Mouse (Mus musculus): ENCODE results near the gene Rftn2. TPM values are rescaled to one million over a fixed set of nuclear protein-coding genes. Genes with fewer than 3 reads are reported as not detected.
A peak's percentile ranks its signal among the peaks of the same experiment; 100 is the strongest.

Gene Rftn2
- polyA plus RNA-seq, 1 experiment from 2014 or later, result 7.0 TPM

GRCm38 (mm10) chr1:55194064-55194915 is 32.3 kb downstream of the Rftn2 start:
- Histone ChIP-seq H3K4me3 (replicated peaks; ENCODE audit: low read depth, low read length) (no peak overlapping the region), H3K4me1 (replicated peaks; ENCODE audit: insufficient read depth, low read length) (0 out of 2 replicates have a peak, but pooled peaks cover 5% of the 10 kb centered on the region), H3K27ac (no peak overlapping the region), H3K4me2 (ENCODE audit: low read length) (no peak overlapping the region), H3K9ac (ENCODE audit: low read depth, low read length) (no peak overlapping the region), H3K27me3 (ENCODE audit: insufficient read depth, low read length) (no peaks in the 10 kb centered on the region), H3K9me3 (replicated peaks; ENCODE audit: low read length) (no peaks in the 10 kb centered on the region), H3K36me3 (ENCODE audit: insufficient read depth, low read length) (no peaks in the 10 kb centered on the region)
- 62% methylated on average over 19 of the region's 19 CpGs for WGBS
- TF ChIP-seq CTCF (IDR thresholded peaks at IDR 0.05; ENCODE audit: low read depth), result no peak
- ATAC-seq (replicated peaks; ENCODE audit: low FRiP score, low read depth), result no peak
- DNase-seq (ENCODE audit: low spot score), result no peak

- peak; percentile 71 for DNase-seq (ENCODE audit: low spot score)
- H3K27ac ChIP-seq, result peak overlapping the region; percentile 42; the same call in 1 of the 2 replicates
- 37% methylated on average over 2 of the region's 2 CpGs for WGBS
- no peaks in the 10 kb centered on the region for H3K9me3 ChIP-seq (replicated peaks; ENCODE audit: low read length)
- no peak overlapping the region for H3K4me2 ChIP-seq (ENCODE audit: low read length)
- 0 out of 2 replicates have a peak, but pooled peaks cover 5% of the 10 kb centered on the region for H3K4me1 ChIP-seq (replicated peaks; ENCODE audit: insufficient read depth, low read length)
- H3K4me3 ChIP-seq (replicated peaks; ENCODE audit: low read depth, low read length), result no peak overlapping the region
- peak; percentile 61; the same call in 1 of the 2 replicates for ATAC-seq (replicated peaks; ENCODE audit: low FRiP score, low read depth)
- no peaks in the 10 kb centered on the region for H3K27me3 ChIP-seq (ENCODE audit: insufficient read depth, low read length)
- TF ChIP-seq CTCF (IDR thresholded peaks at IDR 0.05; ENCODE audit: low read depth), result no peak
- H3K9ac ChIP-seq (ENCODE audit: low read depth, low read length), result no peak overlapping the region
- no peaks in the 10 kb centered on the region for H3K36me3 ChIP-seq (ENCODE audit: insufficient read depth, low read length)
Observed at GRCm38 (mm10) chr1:55193316-55193715, 33.3 kb downstream of the Rftn2 start.

- DNase-seq (ENCODE audit: low spot score) (no peak), ATAC-seq (replicated peaks; ENCODE audit: low FRiP score, low read depth) (no peak)
- Histone ChIP-seq H3K4me1 (replicated peaks; ENCODE audit: insufficient read depth, low read length) (0 out of 2 replicates have a peak, but pooled peaks cover 5% of the 10 kb centered on the region), H3K9ac (ENCODE audit: low read depth, low read length) (no peak overlapping the region), H3K27ac (peak overlapping the region; percentile 42; the same call in 1 of the 2 replicates), H3K4me3 (replicated peaks; ENCODE audit: low read depth, low read length) (no peak overlapping the region), H3K4me2 (ENCODE audit: low read length) (no peak overlapping the region), H3K9me3 (replicated peaks; ENCODE audit: low read length) (no peaks in the 10 kb centered on the region), H3K36me3 (ENCODE audit: insufficient read depth, low read length) (no peaks in the 10 kb centered on the region), H3K27me3 (ENCODE audit: insufficient read depth, low read length) (no peaks in the 10 kb centered on the region)
- 54% methylated on average over 3 of the region's 3 CpGs for WGBS
- peak; percentile 64 for TF ChIP-seq CTCF (IDR thresholded peaks at IDR 0.05; ENCODE audit: low read depth)
Observed at GRCm38 (mm10) chr1:55192824-55193223, 33.8 kb downstream of the Rftn2 start.

- H3K4me3 ChIP-seq (replicated peaks; ENCODE audit: low read depth, low read length), result peak overlapping the region; percentile 24; the same call in 1 of the 2 replicates
- TF ChIP-seq CTCF (IDR thresholded peaks at IDR 0.05; ENCODE audit: low read depth), result no peak
- peak overlapping the region; percentile 48 for H3K4me2 ChIP-seq (ENCODE audit: low read length)
- no peaks in the 10 kb centered on the region for H3K36me3 ChIP-seq (ENCODE audit: insufficient read depth, low read length)
- WGBS, result 11% methylated on average over 8 of the region's 8 CpGs
- 0 out of 2 replicates have a peak overlapping the region, but pooled peaks have one; percentile 5 for H3K27ac ChIP-seq
- 0 out of 2 replicates have a peak, but pooled peaks cover 5% of the 10 kb centered on the region for H3K4me1 ChIP-seq (replicated peaks; ENCODE audit: insufficient read depth, low read length)
- 0 out of 2 replicates have a peak, but pooled peaks have one; percentile 41 for ATAC-seq (replicated peaks; ENCODE audit: low FRiP score, low read depth)
- H3K9ac ChIP-seq (ENCODE audit: low read depth, low read length), result 0 out of 2 replicates have a peak overlapping the region, but pooled peaks have one; percentile 15
- no peaks in the 10 kb centered on the region for H3K27me3 ChIP-seq (ENCODE audit: insufficient read depth, low read length)
- H3K9me3 ChIP-seq (replicated peaks; ENCODE audit: low read length), result no peaks in the 10 kb centered on the region
- DNase-seq (ENCODE audit: low spot score), result peak; percentile 62
Observed at GRCm38 (mm10) chr1:55192015-55192414, 34.6 kb downstream of the Rftn2 start.

- WGBS, result 38% methylated on average over 11 of the region's 11 CpGs
- no peak for TF ChIP-seq CTCF (IDR thresholded peaks at IDR 0.05; ENCODE audit: low read depth)
- no peak for DNase-seq (ENCODE audit: low spot score)
Observed at GRCm38 (mm10) chr1:55186592-55187210, 39.9 kb downstream of the Rftn2 start.

GRCm38 (mm10) chr1:55185718-55186117 is 40.9 kb downstream of the Rftn2 start:
- Histone ChIP-seq H3K36me3 (ENCODE audit: insufficient read depth, low read length) (no peaks in the 10 kb centered on the region), H3K4me2 (ENCODE audit: low read length) (no peak overlapping the region), H3K4me3 (replicated peaks; ENCODE audit: low read depth, low read length) (no peak overlapping the region), H3K4me1 (replicated peaks; ENCODE audit: insufficient read depth, low read length) (no peaks in the 10 kb centered on the region), H3K9me3 (replicated peaks; ENCODE audit: low read length) (no peaks in the 10 kb centered on the region), H3K27ac (no peak overlapping the region), H3K27me3 (ENCODE audit: insufficient read depth, low read length) (no peaks in the 10 kb centered on the region), H3K9ac (ENCODE audit: low read depth, low read length) (no peak overlapping the region)
- ATAC-seq (replicated peaks; ENCODE audit: low FRiP score, low read depth) (no peak), DNase-seq (ENCODE audit: low spot score) (no peak)
- 86% methylated on average over 6 of the region's 6 CpGs for WGBS
- peak; percentile 45 for TF ChIP-seq CTCF (IDR thresholded peaks at IDR 0.05; ENCODE audit: low read depth)

More at GRCm38 (mm10) chr1:55186592-55187210, 39.9 kb downstream of the Rftn2 start:
- no peak overlapping the region for H3K27ac ChIP-seq
- H3K4me1 ChIP-seq (replicated peaks; ENCODE audit: insufficient read depth, low read length), result no peaks in the 10 kb centered on the region
- H3K4me2 ChIP-seq (ENCODE audit: low read length), result no peak overlapping the region
- H3K9ac ChIP-seq (ENCODE audit: low read depth, low read length), result no peak overlapping the region
- no peaks in the 10 kb centered on the region for H3K27me3 ChIP-seq (ENCODE audit: insufficient read depth, low read length)
- H3K9me3 ChIP-seq (replicated peaks; ENCODE audit: low read length), result no peaks in the 10 kb centered on the region
- ATAC-seq (replicated peaks; ENCODE audit: low FRiP score, low read depth), result no peak
- no peak overlapping the region for H3K4me3 ChIP-seq (replicated peaks; ENCODE audit: low read depth, low read length)
- no peaks in the 10 kb centered on the region for H3K36me3 ChIP-seq (ENCODE audit: insufficient read depth, low read length)

Measured in kidney, postnatal 0 days (tissue).